Comparison of ENCODE assay signal across 23 mouse cellular contexts in the genomic region with DNA sequence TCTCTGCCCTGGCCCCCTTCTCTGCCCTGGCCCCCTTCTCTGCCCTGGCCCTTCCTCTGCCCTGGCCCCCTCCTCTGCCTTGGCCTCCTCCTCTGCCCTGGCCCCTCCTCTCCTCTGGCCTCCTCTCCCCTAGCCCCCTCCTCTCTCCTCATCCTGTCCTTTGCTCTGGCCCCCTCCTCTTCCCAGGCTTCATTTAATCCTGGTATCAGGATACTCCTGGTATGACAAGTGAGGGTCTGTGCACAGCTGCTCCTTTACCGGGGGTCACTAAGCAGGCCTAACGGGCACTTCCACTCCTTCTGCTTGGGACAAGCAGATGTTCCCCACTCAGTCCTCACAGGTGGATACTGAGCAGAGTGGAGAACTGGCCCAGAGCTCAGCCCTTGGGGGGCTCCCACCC.
A peak's percentile ranks its signal among the peaks of the same experiment; 100 is the strongest.
DNase-seq lines count a peak whose midpoint lies in the region; ATAC-seq lines count a peak whose summit lies in the region.
"Had no signal": no experiment of that assay in that cellular context is flagged by ENCODE, and none has a peak within 500 bp of the region (broad histone marks: within the 10 kb centered on the region; RNA-seq: fewer than 3 reads in every experiment).

No protein-coding gene starts in this region.

- no peaks in the 10 kb centered on the region for H3K9me3 ChIP-seq in kidney, embryonic 15.5 days (replicated peaks)
- no peaks in the 10 kb centered on the region for H3K9me3 ChIP-seq in embryonic facial prominence, embryonic 14.5 days (ENCODE audit: control insufficient read depth, low read length)
- H3K9me3 ChIP-seq in hindbrain, embryonic 14.5 days (ENCODE audit: control insufficient read depth, low read length): no peaks in the 10 kb centered on the region
- no peaks in the 10 kb centered on the region for H3K9me3 ChIP-seq in midbrain, embryonic 15.5 days
- H3K9me3 ChIP-seq: embryonic facial prominence, embryonic 13.5 days; heart, embryonic 12.5 days had no signal

- H3K36me3 ChIP-seq in kidney, embryonic 15.5 days: no peaks in the 10 kb centered on the region
- H3K36me3 ChIP-seq in embryonic facial prominence, embryonic 14.5 days (ENCODE audit: control insufficient read depth, insufficient read depth, low read length): no peaks in the 10 kb centered on the region
- no peaks in the 10 kb centered on the region for H3K36me3 ChIP-seq in hindbrain, embryonic 14.5 days (replicated peaks; ENCODE audit: control insufficient read depth, insufficient read depth)
- no peaks in the 10 kb centered on the region for H3K36me3 ChIP-seq in midbrain, embryonic 15.5 days (replicated peaks)
- H3K36me3 ChIP-seq: embryonic facial prominence, embryonic 13.5 days; heart, embryonic 12.5 days had no signal

- H3K4me2 ChIP-seq in kidney, embryonic 15.5 days: no peak overlapping the region
- H3K4me2 ChIP-seq in embryonic facial prominence, embryonic 14.5 days (ENCODE audit: low read depth, low read length): no peak overlapping the region
- no peak overlapping the region for H3K4me2 ChIP-seq in hindbrain, embryonic 14.5 days (replicated peaks)
- H3K4me2 ChIP-seq in midbrain, embryonic 15.5 days: no peak overlapping the region
- H3K4me2 ChIP-seq: embryonic facial prominence, embryonic 13.5 days; heart, embryonic 12.5 days; liver, embryonic 11.5 days had no signal

- peak; percentile 36; the same call in 1 of the 2 replicates for ATAC-seq in kidney, embryonic 15.5 days (replicated peaks; ENCODE audit: low FRiP score)
- ATAC-seq in embryonic facial prominence, embryonic 14.5 days (ENCODE audit: low read depth): peak; percentile 60
- peak; percentile 17; the same call in 1 of the 2 replicates for ATAC-seq in hindbrain, embryonic 14.5 days (ENCODE audit: low FRiP score)
- ATAC-seq in midbrain, embryonic 15.5 days (replicated peaks): no peak; the same call in 1 of the 2 replicates
- ATAC-seq: activated CD4-positive, CD25-positive, alpha-beta regulatory T cell, adult 4 months; forebrain, postnatal 0 days; liver, postnatal 0 days; lung, postnatal 0 days had no signal

- H3K4me3 ChIP-seq in kidney, embryonic 15.5 days (replicated peaks): no peak overlapping the region
- no peak overlapping the region for H3K4me3 ChIP-seq in embryonic facial prominence, embryonic 14.5 days (ENCODE audit: low read depth, low read length)
- H3K4me3 ChIP-seq in hindbrain, embryonic 14.5 days (replicated peaks; ENCODE audit: low read length): no peak overlapping the region
- no peak overlapping the region for H3K4me3 ChIP-seq in midbrain, embryonic 15.5 days
- H3K4me3 ChIP-seq: embryonic facial prominence, embryonic 13.5 days; heart, embryonic 12.5 days had no signal

- H3K4me1 ChIP-seq in kidney, embryonic 15.5 days: peaks cover 7% of the 10 kb centered on the region; the same call in 1 of the 2 replicates
- no peaks in the 10 kb centered on the region for H3K4me1 ChIP-seq in embryonic facial prominence, embryonic 14.5 days (ENCODE audit: control insufficient read depth, insufficient read depth, low read length)
- peaks cover 5% of the 10 kb centered on the region; the same call in 1 of the 2 replicates for H3K4me1 ChIP-seq in hindbrain, embryonic 14.5 days (replicated peaks; ENCODE audit: control insufficient read depth, insufficient read depth, low read length)
- H3K4me1 ChIP-seq in midbrain, embryonic 15.5 days: peaks cover 30% of the 10 kb centered on the region
- H3K4me1 ChIP-seq: heart, embryonic 12.5 days had no signal

- 37% methylated on average over 2 of the region's 2 CpGs for WGBS in kidney, embryonic 15.5 days
- WGBS in embryonic facial prominence, embryonic 14.5 days: 42% methylated on average over 2 of the region's 2 CpGs
- 33% methylated on average over 2 of the region's 2 CpGs for WGBS in hindbrain, embryonic 14.5 days
- WGBS in midbrain, embryonic 15.5 days: 16% methylated on average over 2 of the region's 2 CpGs

- H3K27ac ChIP-seq in kidney, embryonic 15.5 days: no peak overlapping the region
- H3K27ac ChIP-seq in embryonic facial prominence, embryonic 14.5 days (replicated peaks; ENCODE audit: low read depth, low read length): no peak overlapping the region
- no peak overlapping the region for H3K27ac ChIP-seq in hindbrain, embryonic 14.5 days
- peak overlapping the region; percentile 37 for H3K27ac ChIP-seq in midbrain, embryonic 15.5 days
- H3K27ac ChIP-seq: embryonic facial prominence, embryonic 13.5 days; kidney, postnatal 0 days had no signal

- DNase-seq in kidney, postnatal 10 days: no peak
- no peak for DNase-seq in embryonic facial prominence, embryonic 14.5 days (ENCODE audit: low spot score)
- DNase-seq in hindbrain, embryonic 14.5 days (ENCODE audit: low spot score): no peak
- DNase-seq in gastrocnemius, postnatal 25 days: no peak
- DNase-seq in lung, postnatal 10 days: no peak
- DNase-seq: adrenal gland, postnatal 10 days; cerebellum, adult 18-20 months; gastrocnemius, postnatal 14 days; heart, adult 18-20 months; heart, postnatal 10 days; kidney, adult 11 months; liver, postnatal 0 days; right cerebral cortex, postnatal 14 days; thymus, postnatal 14 days had no signal

- no peak overlapping the region for H3K9ac ChIP-seq in kidney, embryonic 15.5 days
- no peak overlapping the region for H3K9ac ChIP-seq in embryonic facial prominence, embryonic 14.5 days (ENCODE audit: low read depth, low read length)
- H3K9ac ChIP-seq in hindbrain, embryonic 14.5 days: no peak overlapping the region
- H3K9ac ChIP-seq in midbrain, embryonic 15.5 days: no peak overlapping the region
- H3K9ac ChIP-seq: embryonic facial prominence, embryonic 13.5 days; forebrain, postnatal 0 days; heart, embryonic 12.5 days; liver, postnatal 0 days had no signal

- no peaks in the 10 kb centered on the region for H3K27me3 ChIP-seq in kidney, embryonic 15.5 days
- H3K27me3 ChIP-seq in embryonic facial prominence, embryonic 14.5 days (replicated peaks; ENCODE audit: control insufficient read depth, insufficient read depth, low read length): no peaks in the 10 kb centered on the region
- H3K27me3 ChIP-seq in hindbrain, embryonic 14.5 days (ENCODE audit: control insufficient read depth, insufficient read depth, low read length): no peaks in the 10 kb centered on the region
- H3K27me3 ChIP-seq in midbrain, embryonic 15.5 days (replicated peaks): no peaks in the 10 kb centered on the region
- H3K27me3 ChIP-seq: embryonic facial prominence, embryonic 13.5 days had no signal
